Mouse (Mus musculus) hindbrain, postnatal 0 days (tissue): Measurements from ENCODE around the gene Ube2v1. TPM values are rescaled to one million over a fixed set of nuclear protein-coding genes. Genes with fewer than 3 reads are reported as not detected.

Experiments
- ATAC-seq: fragments of 200-750 bp; cut with Nextera tagmentation; 2 replicates; pipeline ENCODE4 v1.8.0; 2017; ENCODE audit warnings: mild to moderate bottlenecking, moderate TSS enrichment, moderate library complexity
- DNase-seq: peaks from one replicate; pipeline ENCODE4 v3.0.0-alpha.2; 2015; ENCODE audit warnings: low spot score
- H3K27ac ChIP-seq: fragments of 300-500 bp; sonication (generic); 2 replicates; pipeline ENCODE4 v1.5.1; 2014; ENCODE audit warnings: mild to moderate bottlenecking
- H3K27me3 ChIP-seq: fragments of 300-500 bp; sonication (generic); 2 replicates; pipeline ENCODE4 v1.6.1; 2014; ENCODE audit warnings: low read length, mixed read lengths; ENCODE audit not compliant: insufficient read depth
- H3K36me3 ChIP-seq: fragments of 300-500 bp; sonication (generic); 2 replicates; pipeline ENCODE4 v1.6.1; 2014; ENCODE audit warnings: low read length, mixed read lengths; ENCODE audit not compliant: insufficient read depth
- H3K4me1 ChIP-seq: fragments of 300-500 bp; sonication (generic); 2 replicates; pipeline ENCODE4 v1.6.1; 2014; ENCODE audit warnings: antibody characterized with exemption, low read length, mixed read lengths; ENCODE audit not compliant: insufficient read depth
- H3K4me2 ChIP-seq: fragments of 300-500 bp; sonication (generic); 2 replicates; pipeline ENCODE4 v1.6.1; 2014; ENCODE audit warnings: low read depth, mild to moderate bottlenecking, low read length, moderate library complexity, mixed read lengths
- H3K4me3 ChIP-seq: fragments of 300-500 bp; sonication (generic); 2 replicates; pipeline ENCODE4 v1.5.1; 2014; ENCODE audit warnings: low read length
- H3K9ac ChIP-seq: fragments of 300-500 bp; sonication (generic); replicated peaks from 2 replicates; pipeline ENCODE4 v1.6.1; 2014; ENCODE audit warnings: mild to moderate bottlenecking, low read length, moderate library complexity, mixed read lengths
- H3K9me3 ChIP-seq: fragments of 300-500 bp; sonication (generic); 2 replicates; pipeline ENCODE4 v1.6.1; 2016; ENCODE audit warnings: low read length, mixed read lengths
- CTCF ChIP-seq: IDR thresholded peaks from 2 replicates; pipeline ENCODE4 v1.5.1; 2016; ENCODE audit warnings: antibody characterized with exemption, control low read depth, low read depth
- WGBS: fragments of 180-500 bp; shearing (Covaris S2); extraction: QIAGEN DNeasy Blood & Tissue Kit; methylation state at CpG from one replicate; pipeline ENCODE4 v1.1.7; 2014; 5-methylcytosine and 5-hydroxymethylcytosine counted together
- polyA plus RNA-seq: library from polyadenylated mRNA; unstranded; fragments of >200 nt; fragmentation: Nextera tagmentation; extraction: Ambion mirVana; gene quantifications from 2 replicates; pipeline ENCODE4 v1.2.1, GENCODE M21; 2015
- total RNA-seq: library from RNA; depleted of rRNA; stranded (reverse); fragments of >200 nt; gene quantifications from 2 replicates; pipeline ENCODE4 v1.2.3, GENCODE M21; 2014

Gene Ube2v1
- total and polyA plus RNA-seq, 2 experiments from 2014 or later: 247 to 384 TPM

GRCm38 (mm10) chr2:167586976-167587375 lies 44.9 kb downstream of the Ube2v1 start:
- no peak overlapping the region for H3K9ac ChIP-seq

GRCm38 (mm10) chr2:167586041-167586440 lies 45.9 kb downstream of the Ube2v1 start:
- DNase-seq (no peak), ATAC-seq (no peak)
- Histone ChIP-seq H3K4me1 (no peaks in the 10 kb centered on the region; the same call in 1 of the 2 replicates), H3K4me3 (no peak overlapping the region), H3K9ac (no peak overlapping the region), H3K9me3 (no peaks in the 10 kb centered on the region), H3K27ac (no peak overlapping the region), H3K4me2 (no peak overlapping the region), H3K36me3 (no peaks in the 10 kb centered on the region), H3K27me3 (no peaks in the 10 kb centered on the region)
- 28% methylated on average over 8 of the region's 8 CpGs for WGBS
- TF ChIP-seq CTCF: no peak

More at GRCm38 (mm10) chr2:167586976-167587375, 44.9 kb downstream of the Ube2v1 start:
- no peak overlapping the region for H3K4me2 ChIP-seq
- no peak for TF ChIP-seq CTCF
- H3K27me3 ChIP-seq: no peaks in the 10 kb centered on the region
- no peaks in the 10 kb centered on the region for H3K36me3 ChIP-seq
- WGBS: 23% methylated on average over 9 of the region's 9 CpGs
- no peaks in the 10 kb centered on the region; the same call in 1 of the 2 replicates for H3K4me1 ChIP-seq
- DNase-seq (no peak), ATAC-seq (0 out of 2 replicates have a peak, but pooled peaks have one; percentile 34)
- H3K27ac ChIP-seq: no peak overlapping the region
- H3K9me3 ChIP-seq: no peaks in the 10 kb centered on the region
- no peak overlapping the region for H3K4me3 ChIP-seq

GRCm38 (mm10) chr2:167585273-167585672 lies 46.6 kb downstream of the Ube2v1 start:
- no peaks in the 10 kb centered on the region for H3K27me3 ChIP-seq
- H3K4me2 ChIP-seq: no peak overlapping the region
- H3K4me3 ChIP-seq: no peak overlapping the region
- H3K36me3 ChIP-seq: no peaks in the 10 kb centered on the region
- H3K9ac ChIP-seq: no peak overlapping the region
- ATAC-seq: no peak
- 80% methylated on average over 2 of the region's 2 CpGs for WGBS
- H3K4me1 ChIP-seq: no peaks in the 10 kb centered on the region; the same call in 1 of the 2 replicates
- H3K9me3 ChIP-seq: no peaks in the 10 kb centered on the region
- TF ChIP-seq CTCF: no peak
- H3K27ac ChIP-seq: no peak overlapping the region
- DNase-seq: no peak

DNA sequence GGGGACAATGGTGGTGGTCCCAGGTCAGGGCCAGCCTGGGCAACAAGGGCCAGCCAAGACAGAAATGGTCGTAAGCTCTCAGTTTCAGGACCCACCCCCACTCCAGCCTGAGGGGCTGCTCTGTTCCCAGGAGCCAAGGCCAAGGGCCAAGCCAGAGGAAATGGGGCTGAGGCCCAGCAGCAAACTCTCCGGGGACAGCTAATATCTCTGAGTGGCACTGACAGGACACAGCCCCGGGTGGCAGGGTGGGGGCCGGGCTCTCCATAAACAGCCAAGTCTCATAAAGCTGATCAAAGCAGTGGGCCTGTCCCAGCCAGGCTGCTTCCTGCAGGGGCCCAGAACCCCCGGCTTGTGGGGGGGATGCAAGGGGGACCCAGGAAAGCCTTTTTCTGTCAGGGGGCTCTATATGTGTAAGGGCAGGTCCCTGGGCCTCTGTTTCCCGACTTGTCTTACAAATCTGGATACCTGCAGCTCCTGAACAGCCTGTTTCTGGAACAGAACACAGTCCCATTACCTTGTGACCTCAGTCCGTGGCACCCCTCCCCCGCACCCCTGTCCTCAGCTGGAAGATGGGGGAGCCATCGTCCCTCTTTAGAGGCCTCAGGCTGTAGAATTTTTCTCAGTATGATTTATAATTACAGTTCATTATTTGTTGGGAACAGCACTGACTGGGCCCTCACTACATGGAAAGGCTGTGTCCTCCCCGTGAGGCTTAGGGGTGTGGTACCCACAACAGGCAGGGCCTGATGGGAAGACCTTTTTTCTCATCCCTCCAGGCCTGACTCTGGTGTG lies 48.5 kb downstream of the Ube2v1 start:
- Histone ChIP-seq H3K4me2 (no peak overlapping the region), H3K4me3 (no peak overlapping the region), H3K4me1 (no peaks in the 10 kb centered on the region), H3K27me3 (no peaks in the 10 kb centered on the region), H3K27ac (no peak overlapping the region), H3K36me3 (no peaks in the 10 kb centered on the region), H3K9me3 (no peaks in the 10 kb centered on the region), H3K9ac (no peak overlapping the region)
- no peak for ATAC-seq
- DNase-seq: no peak
- no peak for TF ChIP-seq CTCF
- 51% methylated on average over 10 of the region's 10 CpGs for WGBS

GRCm38 (mm10) chr2:167578521-167578920 lies 53.4 kb downstream of the Ube2v1 start:
- Histone ChIP-seq H3K36me3 (no peaks in the 10 kb centered on the region), H3K4me2 (no peak overlapping the region), H3K9ac (no peak overlapping the region), H3K9me3 (no peaks in the 10 kb centered on the region), H3K27ac (no peak overlapping the region), H3K4me1 (no peaks in the 10 kb centered on the region), H3K27me3 (no peaks in the 10 kb centered on the region), H3K4me3 (no peak overlapping the region)
- DNase-seq (no peak), ATAC-seq (no peak)
- TF ChIP-seq CTCF: no peak
- WGBS: 46% methylated on average over 5 of the region's 5 CpGs

GRCm38 (mm10) chr2:167577186-167577785 lies 54.6 kb downstream of the Ube2v1 start:
- WGBS: 61% methylated on average over 9 of the region's 9 CpGs
- TF ChIP-seq CTCF: no peak

More at GRCm38 (mm10) chr2:167577186-167577785, 54.6 kb downstream of the Ube2v1 start:
- Histone ChIP-seq H3K9me3 (no peaks in the 10 kb centered on the region), H3K4me1 (no peaks in the 10 kb centered on the region), H3K4me3 (no peak overlapping the region), H3K36me3 (no peaks in the 10 kb centered on the region), H3K27ac (no peak overlapping the region), H3K27me3 (no peaks in the 10 kb centered on the region), H3K9ac (no peak overlapping the region), H3K4me2 (no peak overlapping the region)
- DNase-seq (no peak), ATAC-seq (no peak)
